Mouse (Mus musculus) neutrophil, adult 83 days (primary cell): Measurements from ENCODE around the gene Gm3839. TPM values are rescaled to one million over a fixed set of nuclear protein-coding genes. Genes with fewer than 3 reads are reported as not detected.

Experiments used
- total RNA-seq, 2 experiments: library from RNA; stranded (reverse); gene quantifications; one replicate each; pipeline ENCODE4 v1.2.4; 2023

Gene Gm3839
- total RNA-seq, result not detected

GRCm38 (mm10) chr14:11356626-11357025, at the start of gene Gm3839:
Gm3839 (minus strand) TSS chr14:11356726.

Other genes starting within 250 kb of the Gm3839 start
- gene Fhit, start 194.7 kb downstream of the Gm3839 start, total RNA-seq, result 1 to 10 TPM; 3.0 to 4.5 TPM
- gene Ptprg, start 196.8 kb upstream of the Gm3839 start, total RNA-seq, result under 1 TPM; 0.13 to 0.77 TPM